Mouse (Mus musculus) MEL (cell line): ENCODE data around the gene Sipa1l3. TPM values are rescaled to one million over a fixed set of nuclear protein-coding genes. Genes with fewer than 3 reads are reported as not detected.

Experiments
- DNase-seq: peaks from one replicate; pipeline ENCODE4 v3.0.0; 2011; ENCODE audit warnings: low read depth, low spot score
- H3K27ac ChIP-seq: 2 replicates; pipeline ENCODE4 v1.5.1; 2012; ENCODE audit warnings: low read depth, mild to moderate bottlenecking, control low read depth, low read length, moderate library complexity; ENCODE audit not compliant: control insufficient read depth
- H3K27me3 ChIP-seq, 2 experiments: fragments of 150-350 bp in 1 of 2; sonication (generic) in 1 of 2; 2 replicates each; pipeline ENCODE4 v1.6.1; 2012; ENCODE audit warnings: low read length in 2 of 2, mild to moderate bottlenecking in 2 of 2, improper control_type of control experiment in 1 of 2, moderate library complexity in 1 of 2; ENCODE audit not compliant: insufficient read depth in 2 of 2, control insufficient read depth in 1 of 2
- H3K36me3 ChIP-seq, 2 experiments: 2 replicates each; pipeline ENCODE4 v1.6.1; 2012 to 2014; ENCODE audit warnings: low read length in 2 of 2, improper control_type of control experiment in 1 of 2, inconsistent platforms in 1 of 2, mild to moderate bottlenecking in 1 of 2; ENCODE audit not compliant: insufficient read depth in 2 of 2, control insufficient read depth in 1 of 2
- H3K4me1 ChIP-seq, 2 experiments: fragments of 150-350 bp in 1 of 2; sonication (generic) in 1 of 2; 2 replicates each; pipeline ENCODE4 v1.6.1; 2012; ENCODE audit warnings: low read length in 2 of 2, improper control_type of control experiment in 1 of 2, mild to moderate bottlenecking in 1 of 2; ENCODE audit not compliant: insufficient read depth in 2 of 2, control insufficient read depth in 1 of 2
- H3K4me3 ChIP-seq, 2 experiments: fragments of 150-350 bp in 1 of 2; sonication (generic) in 1 of 2; 2 replicates each; pipeline ENCODE4 v1.5.1; 2012; ENCODE audit warnings: low read depth in 2 of 2, low read length in 2 of 2, mild to moderate bottlenecking in 2 of 2, moderate library complexity in 2 of 2, control low read depth in 1 of 2, improper control_type of control experiment in 1 of 2; ENCODE audit not compliant: control insufficient read depth in 1 of 2, insufficient read depth in 1 of 2
- H3K79me2 ChIP-seq: 2 replicates; pipeline ENCODE4 v1.6.1; 2012; ENCODE audit warnings: mild to moderate bottlenecking, low read length, moderate library complexity; ENCODE audit not compliant: control insufficient read depth, poor library complexity, insufficient read depth
- H3K9ac ChIP-seq: 2 replicates; pipeline ENCODE4 v1.6.1; 2012; ENCODE audit warnings: low read depth, mild to moderate bottlenecking, control low read depth, low read length, moderate library complexity; ENCODE audit not compliant: control insufficient read depth, poor library complexity, severe bottlenecking
- H3K9me3 ChIP-seq: fragments of 150-350 bp; sonication (generic); replicated peaks from 2 replicates; pipeline ENCODE4 v1.6.1; 2012; ENCODE audit warnings: mild to moderate bottlenecking, low read length, improper control_type of control experiment, moderate library complexity; ENCODE audit not compliant: insufficient read depth
- BHLHE40 ChIP-seq: IDR thresholded peaks from 2 replicates; pipeline ENCODE4 v1.6.1; 2012; ENCODE audit warnings: low read depth, mild to moderate bottlenecking, inconsistent platforms, low read length, improper control_type of control experiment, borderline replicate concordance
- CHD2 ChIP-seq: IDR thresholded peaks from 2 replicates; pipeline ENCODE4 v1.6.1; 2011; ENCODE audit warnings: low read length, improper control_type of control experiment
- CTCF ChIP-seq, 3 experiments: IDR thresholded peaks in 2 of 3; conservative IDR thresholded peaks in 1 of 3; 2 replicates each; pipeline ENCODE4 v1.5.1; 2011 to 2012; ENCODE audit warnings: low read length in 3 of 3, low read depth in 2 of 3, mild to moderate bottlenecking in 2 of 3, improper control_type of control experiment in 1 of 3, inconsistent platforms in 1 of 3, mixed read lengths in 1 of 3, moderate library complexity in 1 of 3; ENCODE audit not compliant: control insufficient read depth in 1 of 3, insufficient read depth in 1 of 3, poor library complexity in 1 of 3, severe bottlenecking in 1 of 3
- ELF1 ChIP-seq: IDR thresholded peaks from 2 replicates; pipeline ENCODE4 v1.6.1; 2014; ENCODE audit warnings: low read depth, mild to moderate bottlenecking, inconsistent platforms, low read length, improper control_type of control experiment, moderate library complexity
- ETS1 ChIP-seq: IDR thresholded peaks from 2 replicates; pipeline ENCODE4 v1.6.1; 2012; ENCODE audit warnings: low read depth, mild to moderate bottlenecking, inconsistent platforms, low read length, improper control_type of control experiment, moderate library complexity
- JUND ChIP-seq: IDR thresholded peaks from 2 replicates; pipeline ENCODE4 v1.6.1; 2011; ENCODE audit warnings: low read depth, mild to moderate bottlenecking, improper control_type of control experiment, low read length
- MEF2A ChIP-seq: IDR thresholded peaks from 2 replicates; pipeline ENCODE4 v1.6.1; 2014; ENCODE audit warnings: low read depth, mild to moderate bottlenecking, inconsistent platforms, low read length, improper control_type of control experiment; ENCODE audit not compliant: poor library complexity, insufficient replicate concordance, severe bottlenecking; ENCODE audit errors: extremely low read depth
- MXI1 ChIP-seq: IDR thresholded peaks from 2 replicates; pipeline ENCODE4 v1.6.1; 2011; ENCODE audit warnings: mild to moderate bottlenecking, low read depth, low read length, improper control_type of control experiment
- RAD21 ChIP-seq: IDR thresholded peaks from 2 replicates; pipeline ENCODE4 v1.6.1; 2011; ENCODE audit warnings: mild to moderate bottlenecking, low read depth, low read length, improper control_type of control experiment
- SMC3 ChIP-seq: IDR thresholded peaks from 2 replicates; pipeline ENCODE4 v1.6.1; 2011; ENCODE audit warnings: low read depth, low read length, improper control_type of control experiment
- UBTF ChIP-seq: IDR thresholded peaks from 2 replicates; pipeline ENCODE4 v1.6.1; 2012; ENCODE audit warnings: low read depth, mild to moderate bottlenecking, inconsistent platforms, low read length, improper control_type of control experiment, moderate library complexity, borderline replicate concordance; ENCODE audit not compliant: insufficient read depth
- USF1 ChIP-seq: IDR thresholded peaks from 2 replicates; pipeline ENCODE4 v1.6.1; 2014; ENCODE audit warnings: low read depth, mild to moderate bottlenecking, inconsistent platforms, low read length, improper control_type of control experiment, moderate library complexity
- ZMIZ1 ChIP-seq: IDR thresholded peaks from 2 replicates; pipeline ENCODE4 v1.6.1; 2012; ENCODE audit warnings: low read depth, mild to moderate bottlenecking, inconsistent platforms, low read length, improper control_type of control experiment, moderate library complexity
- ZNF384 ChIP-seq: IDR thresholded peaks from 2 replicates; pipeline ENCODE4 v1.6.1; 2012; ENCODE audit warnings: low read depth, mild to moderate bottlenecking, inconsistent platforms, low read length, improper control_type of control experiment
- polyA plus RNA-seq, 2 experiments: library from polyadenylated mRNA; stranded (reverse) in 1 of 2; unstranded in 1 of 2; fragments of >175 nt in 1 of 2; fragments of >200 nt in 1 of 2; gene quantifications; 2 replicates each; pipeline versions ENCODE4 v1.2.1 to v1.2.4; 2012; ENCODE audit warnings: low replicate concordance in 2 of 2, low read depth in 1 of 2; ENCODE audit not compliant: insufficient read length in 2 of 2, insufficient read depth in 1 of 2, missing spikeins in 1 of 2
- total RNA-seq: library from RNA; depleted of rRNA; stranded (reverse); fragments of 300-350 nt; gene quantifications from 2 replicates; pipeline ENCODE4 v1.2.3, GENCODE M21; 2012

Sipa1l3 gene
- total and polyA plus RNA-seq, 3 experiments = 14.9 to 49.4 TPM; not detected in 1

GRCm38 (mm10) chr7:29372123-29372522 is 146.3 kb downstream of the Sipa1l3 start:
- DNase-seq = peak; percentile 12
- H3K27me3 ChIP-seq = no peaks in the 10 kb centered on the region
- H3K79me2 ChIP-seq = no peaks in the 10 kb centered on the region
- H3K9me3 ChIP-seq = no peaks in the 10 kb centered on the region
- no peak overlapping the region for H3K4me3 ChIP-seq
- no peak overlapping the region for H3K9ac ChIP-seq
- TF ChIP-seq CTCF (IDR thresholded peaks at IDR 0.05 in 2 of 3, conservative IDR thresholded peaks at IDR 0.05 in 1 of 3; ENCODE audit: control insufficient read depth in 1 of 3, insufficient read depth in 1 of 3, low read depth in 2 of 3, low read length in 3 of 3, poor library complexity in 1 of 3, severe bottlenecking in 1 of 3) (peak in 1 of 3 experiments; percentile 16; a peak in 1 of 6 replicates), SMC3 (peak; percentile 34), CHD2 (no peak), ZMIZ1 (no peak)
- H3K36me3 ChIP-seq = no peaks in the 10 kb centered on the region; a peak in 1 of 4 replicates
- no peak overlapping the region for H3K27ac ChIP-seq
- H3K4me1 ChIP-seq = no peaks in the 10 kb centered on the region

- no peak overlapping the region for H3K27ac ChIP-seq
- H3K4me1 ChIP-seq = no peaks in the 10 kb centered on the region
- no peak overlapping the region for H3K4me3 ChIP-seq
- no peaks in the 10 kb centered on the region for H3K79me2 ChIP-seq
- H3K36me3 ChIP-seq = no peaks in the 10 kb centered on the region; a peak in 1 of 4 replicates
- no peaks in the 10 kb centered on the region for H3K27me3 ChIP-seq
- TF ChIP-seq RAD21 (peak; percentile 48), UBTF (no peak), SMC3 (peak; percentile 49), CTCF (IDR thresholded peaks at IDR 0.05 in 2 of 3, conservative IDR thresholded peaks at IDR 0.05 in 1 of 3; ENCODE audit: control insufficient read depth in 1 of 3, insufficient read depth in 1 of 3, low read depth in 2 of 3, low read length in 3 of 3, poor library complexity in 1 of 3, severe bottlenecking in 1 of 3) (peak in 2 of 3 experiments; percentile 20 to 62; a peak in 3 of 6 replicates)
- H3K9me3 ChIP-seq = no peaks in the 10 kb centered on the region
- no peak overlapping the region for H3K9ac ChIP-seq
- DNase-seq = peak; percentile 36
These were observed 148.4 kb downstream of the Sipa1l3 start for GRCm38 (mm10) chr7:29370031-29370430.

GRCm38 (mm10) chr7:29368004-29368320 is 150.5 kb downstream of the Sipa1l3 start:
- DNase-seq = no peak
- Histone ChIP-seq H3K4me3 (no peak overlapping the region), H3K27ac (no peak overlapping the region), H3K4me1 (no peaks in the 10 kb centered on the region), H3K36me3 (no peaks in the 10 kb centered on the region; a peak in 1 of 4 replicates), H3K79me2 (no peaks in the 10 kb centered on the region), H3K9ac (no peak overlapping the region), H3K27me3 (no peaks in the 10 kb centered on the region), H3K9me3 (no peaks in the 10 kb centered on the region)
- TF ChIP-seq UBTF = no peak
- no peak for TF ChIP-seq USF1
- TF ChIP-seq ELF1 = no peak
- TF ChIP-seq ETS1 = no peak
- TF ChIP-seq MEF2A = no peak
- TF ChIP-seq MXI1 = no peak
- TF ChIP-seq ZNF384 = no peak
- TF ChIP-seq JUND = no peak
- TF ChIP-seq ZMIZ1 = no peak
- no peak for TF ChIP-seq BHLHE40
